In the genomic region with DNA sequence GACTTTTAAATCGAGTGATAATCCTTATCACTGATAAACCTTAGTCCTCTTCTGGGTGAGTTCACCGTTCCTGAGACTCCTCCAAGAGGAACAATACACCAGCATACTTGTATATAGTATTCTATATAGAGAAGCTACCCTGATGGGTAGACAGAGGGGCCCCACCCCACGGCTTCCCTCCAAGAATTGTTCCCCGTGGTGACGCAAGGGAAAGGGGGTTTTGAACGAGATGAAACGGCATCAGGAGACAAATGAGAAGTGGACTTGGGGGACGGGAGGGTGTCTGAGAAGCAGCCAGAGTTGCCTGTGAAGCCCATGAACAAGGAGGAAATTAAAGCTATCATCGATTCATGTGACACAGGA, we compare ENCODE assay signal across 8 mouse cellular contexts. TPM values are rescaled to one million over a fixed set of nuclear protein-coding genes. Genes with fewer than 3 reads are reported as not detected.
DNase-seq lines count a peak whose midpoint lies in the region; ATAC-seq and TF ChIP-seq lines count a peak whose summit lies in the region.

No protein-coding gene starts in this region.

- peaks cover 2% of the 10 kb centered on the region; the same call in 1 of the 2 replicates for H3K4me1 ChIP-seq in liver, adult 2 months (ENCODE audit: control insufficient read depth, insufficient read depth, low read length)
- H3K4me1 ChIP-seq in forebrain, postnatal 0 days (ENCODE audit: insufficient read depth): 0 out of 2 replicates have a peak, but pooled peaks cover 10% of the 10 kb centered on the region
- peaks cover 25% of the 10 kb centered on the region for H3K4me1 ChIP-seq in limb, embryonic 13.5 days

- H3K27me3 ChIP-seq in liver, adult 2 months (ENCODE audit: control insufficient read depth, insufficient read depth, low read length): no peaks in the 10 kb centered on the region
- no peaks in the 10 kb centered on the region; the same call in 1 of the 2 replicates for H3K27me3 ChIP-seq in forebrain, postnatal 0 days (ENCODE audit: insufficient read depth, low read length)
- peaks cover 15% of the 10 kb centered on the region for H3K27me3 ChIP-seq in limb, embryonic 13.5 days

- H3K9ac ChIP-seq in liver, adult 2 months (ENCODE audit: low read depth, low read length): peak overlapping the region; percentile 84
- peak overlapping the region; percentile 95 for H3K9ac ChIP-seq in forebrain, postnatal 0 days
- H3K9ac ChIP-seq in limb, embryonic 13.5 days: peak overlapping the region; percentile 96

- H3K79me2 ChIP-seq in liver, adult 2 months (ENCODE audit: control insufficient read depth, insufficient read depth, low read length): peaks cover 9% of the 10 kb centered on the region; the same call in 1 of the 2 replicates

- peak overlapping the region; percentile 97 for H3K4me3 ChIP-seq in liver, adult 2 months (ENCODE audit: insufficient read depth, low read depth, low read length)
- H3K4me3 ChIP-seq in forebrain, postnatal 0 days (ENCODE audit: low read depth, low read length): peak overlapping the region; percentile 83
- H3K4me3 ChIP-seq in limb, embryonic 13.5 days: peak overlapping the region; percentile 89

- ATAC-seq in forebrain, postnatal 0 days: peak; percentile 43
- peak; percentile 45 for ATAC-seq in limb, embryonic 13.5 days (ENCODE audit: low FRiP score, low read depth)
- ATAC-seq in monocyte, adult 5-6 weeks (replicated peaks; ENCODE audit: insufficient number of reproducible peaks, low FRiP score, low TSS enrichment, poor library complexity, severe bottlenecking): peak; percentile 25; the same call in 1 of the 2 replicates

- H3K4me2 ChIP-seq in forebrain, postnatal 0 days (ENCODE audit: low read depth): peak overlapping the region; percentile 67
- H3K4me2 ChIP-seq in limb, embryonic 13.5 days (replicated peaks): peak overlapping the region; percentile 74

- WGBS in liver, adult 2 months: 5% methylated on average over 9 of the region's 9 CpGs
- 7% methylated on average over 9 of the region's 9 CpGs for WGBS in forebrain, postnatal 0 days
- 12% methylated on average over 9 of the region's 9 CpGs for WGBS in limb, embryonic 13.5 days

- no peak for DNase-seq in liver, adult 2 months (ENCODE audit: extremely low read depth, low read depth, low spot score)
- no peak for DNase-seq in liver
- DNase-seq in brain, adult 2 months (ENCODE audit: low read depth, low spot score): peak; percentile 42
- DNase-seq in forebrain, postnatal 0 days: no peak
- DNase-seq in natural killer cell, adult 2 months (ENCODE audit: low spot score in 2 of 2): no peak
- no peak for DNase-seq in frontal cortex, adult 2 months (ENCODE audit: extremely low spot score in 1 of 2, low spot score in 1 of 2)

- TF ChIP-seq POLR2A in liver, adult 2 months (IDR thresholded peaks at IDR 0.05; ENCODE audit: extremely low read depth, insufficient read depth, low read length): no peak

- no peak for TF ChIP-seq CTCF in liver, adult 2 months (IDR thresholded peaks at IDR 0.05; ENCODE audit: low read depth, low read length)
- no peak for TF ChIP-seq CTCF in forebrain, postnatal 0 days (IDR thresholded peaks at IDR 0.05; ENCODE audit: low read depth)

- H3K27ac ChIP-seq in liver, adult 2 months (replicated peaks; ENCODE audit: insufficient read depth, low read depth, low read length): peak overlapping the region; percentile 71
- no peak overlapping the region for H3K27ac ChIP-seq in forebrain, postnatal 0 days (ENCODE audit: low read depth, low read length)
- no peak overlapping the region for H3K27ac ChIP-seq in limb, embryonic 13.5 days

- H3K9me3 ChIP-seq in forebrain, postnatal 0 days (ENCODE audit: low read length): no peaks in the 10 kb centered on the region
- no peaks in the 10 kb centered on the region for H3K9me3 ChIP-seq in limb, embryonic 13.5 days

- peaks cover 5% of the 10 kb centered on the region; the same call in 1 of the 2 replicates for H3K36me3 ChIP-seq in liver, adult 2 months (ENCODE audit: control insufficient read depth, insufficient read depth, low read length)
- H3K36me3 ChIP-seq in forebrain, postnatal 0 days (ENCODE audit: insufficient read depth): peaks cover 2% of the 10 kb centered on the region; the same call in 1 of the 2 replicates
- H3K36me3 ChIP-seq in limb, embryonic 13.5 days: peaks cover 8% of the 10 kb centered on the region

RNA-seq across cellular contexts. Expression of gene Car7, which starts 0.3 kb away (rescaled TPM):
- 1.0 and 1.2 TPM in 2 replicates for total RNA-seq in liver, adult 2 months (2014; rRNA removed)
- 1.8 and 2.6 TPM in 2 replicates for polyA plus RNA-seq in liver, adult 2 months (2012; rRNA removed)
- 2.2 and 2.5 TPM in 2 replicates for total RNA-seq in forebrain, postnatal 0 days (2014; rRNA removed)
- 1.6 and 2.0 TPM in 2 replicates for polyA plus RNA-seq in forebrain, postnatal 0 days (2015; fragmentation: Nextera tagmentation; extraction: Ambion mirVana)
- 0.83 and 0.93 TPM in 2 replicates for polyA plus RNA-seq in limb, embryonic 13.5 days (2015; fragmentation: Nextera tagmentation; extraction: Ambion mirVana)
- 1.3 to 3.6 TPM (median 3.3 TPM) in 3 replicates for total RNA-seq in monocyte, adult 5-6 weeks (2017)
- polyA plus RNA-seq in frontal cortex, adult 2 months (2012; rRNA removed): 41.3 and 42.8 TPM in 2 replicates

RNA-seq across cellular contexts. Expression of gene Nae1, which starts 0.3 kb away (rescaled TPM):
- 23.9 and 30.1 TPM in 2 replicates for total RNA-seq in liver, adult 2 months (2014; rRNA removed)
- polyA plus RNA-seq in liver, adult 2 months (2012; rRNA removed): 4.5 and 7.3 TPM in 2 replicates
- 86.3 and 97.6 TPM in 2 replicates for total RNA-seq in forebrain, postnatal 0 days (2014; rRNA removed)
- 120 and 134 TPM in 2 replicates for polyA plus RNA-seq in forebrain, postnatal 0 days (2015; fragmentation: Nextera tagmentation; extraction: Ambion mirVana)
- 116 and 122 TPM in 2 replicates for polyA plus RNA-seq in limb, embryonic 13.5 days (2015; fragmentation: Nextera tagmentation; extraction: Ambion mirVana)
- 103 to 118 TPM (median 115 TPM) in 3 replicates for total RNA-seq in monocyte, adult 5-6 weeks (2017)
- 78.0 and 87.7 TPM in 2 replicates for polyA plus RNA-seq in frontal cortex, adult 2 months (2012; rRNA removed)

RNA-seq across cellular contexts. Expression of gene Terb1, which starts 25.1 kb away (rescaled TPM):
- not detected in 2 replicates for total RNA-seq in liver, adult 2 months (2014; rRNA removed)
- polyA plus RNA-seq in liver, adult 2 months (2012; rRNA removed): not detected in 2 replicates
- total RNA-seq in forebrain, postnatal 0 days (2014; rRNA removed): 0.43 and 0.46 TPM in 2 replicates
- 0.14 and 0.44 TPM in 2 replicates for polyA plus RNA-seq in forebrain, postnatal 0 days (2015; fragmentation: Nextera tagmentation; extraction: Ambion mirVana)
- 0.29 and 0.45 TPM in 2 replicates for polyA plus RNA-seq in limb, embryonic 13.5 days (2015; fragmentation: Nextera tagmentation; extraction: Ambion mirVana)
- 0.21 TPM in 1 of 3 replicates, not detected in the others for total RNA-seq in monocyte, adult 5-6 weeks (2017)
- polyA plus RNA-seq in frontal cortex, adult 2 months (2012; rRNA removed): 0.74 and 0.86 TPM in 2 replicates

RNA-seq across cellular contexts. Expression of gene Pdp2, which starts 56.5 kb away (rescaled TPM):
- 16.4 and 20.0 TPM in 2 replicates for total RNA-seq in liver, adult 2 months (2014; rRNA removed)
- polyA plus RNA-seq in liver, adult 2 months (2012; rRNA removed): 9.6 and 11.9 TPM in 2 replicates
- 11.8 and 13.2 TPM in 2 replicates for total RNA-seq in forebrain, postnatal 0 days (2014; rRNA removed)
- polyA plus RNA-seq in forebrain, postnatal 0 days (2015; fragmentation: Nextera tagmentation; extraction: Ambion mirVana): 8.8 and 14.6 TPM in 2 replicates
- polyA plus RNA-seq in limb, embryonic 13.5 days (2015; fragmentation: Nextera tagmentation; extraction: Ambion mirVana): 13.8 and 14.0 TPM in 2 replicates
- 3.4 to 6.1 TPM (median 5.0 TPM) in 3 replicates for total RNA-seq in monocyte, adult 5-6 weeks (2017)
- polyA plus RNA-seq in frontal cortex, adult 2 months (2012; rRNA removed): 4.6 and 5.5 TPM in 2 replicates

Comparison
In these comparisons a context has a peak if more than half of its experiments do, and no peak if none do; other contexts are left out.
1. RNA of gene Car7, which starts 0.3 kb away (polyA plus RNA-seq): 41.3 to 42.8 TPM in frontal cortex, adult 2 months; 1.8 to 2.6 TPM in liver, adult 2 months, 1.6 to 2.0 TPM in forebrain, postnatal 0 days and 0.83 to 0.93 TPM in limb, embryonic 13.5 days; every median in the first group is over 10 times any median in the second.
2. Peak in every context shown above with its lines, with median percentiles within 50 percentile points of each other: H3K4me3 ChIP-seq, H3K9ac ChIP-seq and ATAC-seq.